Mouse (Mus musculus) thymus, postnatal 10 days (tissue): ENCODE measurements around the gene Itga6.

Source experiments
- DNase-seq, 2 experiments: peaks; one replicate each; pipeline ENCODE4 v3.0.0; 2021; ENCODE audit warnings: low spot score in 2 of 2

Gene Itga6

GRCm38 (mm10) chr2:71852161-71852560 lies 106.7 kb downstream of the Itga6 start:
- peak; percentile 22 to 44 for DNase-seq

GRCm38 (mm10) chr2:71855076-71855475 lies 109.7 kb downstream of the Itga6 start:
- no peak for DNase-seq

- DNase-seq = no peak
Observed at GRCm38 (mm10) chr2:71863531-71864173, 118.2 kb downstream of the Itga6 start.

- DNase-seq = no peak
Observed at GRCm38 (mm10) chr2:71865022-71865421, 119.6 kb downstream of the Itga6 start.

- DNase-seq = no peak
Observed at GRCm38 (mm10) chr2:71865935-71866334, 120.5 kb downstream of the Itga6 start.

- peak; percentile 33 to 37 for DNase-seq
Observed at GRCm38 (mm10) chr2:71866565-71866964, 121.1 kb downstream of the Itga6 start.

- DNase-seq = no peak
Observed at GRCm38 (mm10) chr2:71867019-71867418, 121.6 kb downstream of the Itga6 start.

GRCm38 (mm10) chr2:71867480-71867879 lies 122.1 kb downstream of the Itga6 start:
- no peak for DNase-seq

GRCm38 (mm10) chr2:71868256-71868655 lies 122.8 kb downstream of the Itga6 start:
- no peak for DNase-seq

- no peak for DNase-seq
Observed at GRCm38 (mm10) chr2:71872141-71872540, 126.7 kb downstream of the Itga6 start.

- DNase-seq = peak; percentile 98 to 99
Observed at GRCm38 (mm10) chr2:71872801-71873443, 127.5 kb downstream of the Itga6 start, which contains the start of gene Pdk1. Gene Pdk1 (plus strand): TSS chr2:71873224.

- peak; percentile 59 to 76 for DNase-seq
Observed at GRCm38 (mm10) chr2:71873474-71874322, 128.3 kb downstream of the Itga6 start.

- no peak for DNase-seq
Observed at GRCm38 (mm10) chr2:71874422-71874821, 129.0 kb downstream of the Itga6 start.

GRCm38 (mm10) chr2:71874836-71875235 lies 129.4 kb downstream of the Itga6 start:
- DNase-seq = no peak

GRCm38 (mm10) chr2:71877865-71878264 lies 132.4 kb downstream of the Itga6 start:
- DNase-seq = no peak

- DNase-seq = no peak
Observed at GRCm38 (mm10) chr2:71878441-71878840, 133.0 kb downstream of the Itga6 start.

- no peak for DNase-seq
Observed at GRCm38 (mm10) chr2:71878943-71879342, 133.5 kb downstream of the Itga6 start.

GRCm38 (mm10) chr2:71882914-71883651 lies 137.7 kb downstream of the Itga6 start:
- no peak for DNase-seq

- no peak for DNase-seq
Observed at GRCm38 (mm10) chr2:71887269-71887668, 141.9 kb downstream of the Itga6 start.

GRCm38 (mm10) chr2:71888437-71888836 lies 143.0 kb downstream of the Itga6 start:
- DNase-seq = no peak

GRCm38 (mm10) chr2:71891536-71891935 lies 146.1 kb downstream of the Itga6 start:
- DNase-seq = no peak
